Mouse (Mus musculus) cerebellum, postnatal 25 days (tissue): ENCODE data around the gene Dnah7a.
"Not testable (repeated sequence)": the region's sequence is repeated elsewhere in the genome, so short reads cannot be mapped to it uniquely, and the experiment has no call there.

Experiments used
- DNase-seq, 2 experiments: peaks; one replicate each; pipeline ENCODE4 v3.0.0; 2021; ENCODE audit warnings: mixed read lengths in 2 of 2

Dnah7a gene

GRCm38 (mm10) chr1:53377731-53378130, 328.9 kb downstream of the Dnah7a start:
- DNase-seq = no peak

- not testable (repeated sequence) for DNase-seq
Observed at GRCm38 (mm10) chr1:53375965-53376364, 330.6 kb downstream of the Dnah7a start.

GRCm38 (mm10) chr1:53358988-53359387, 347.6 kb downstream of the Dnah7a start:
- no peak for DNase-seq

- peak; percentile 97 for DNase-seq
Observed at GRCm38 (mm10) chr1:53352327-53353261, 354.0 kb downstream of the Dnah7a start, which contains the start of the genes Asdurf, Gm28551 and Asnsd1. Asdurf (minus strand) TSS chr1:53352619. Gm28551 (minus strand) TSS chr1:53352667. Asnsd1 (minus strand) TSS chr1:53352752.
